Mouse (Mus musculus): ENCODE results near the gene Nans. TPM values are rescaled to one million over a fixed set of nuclear protein-coding genes. Genes with fewer than 3 reads are reported as not detected.
A peak's percentile ranks its signal among the peaks of the same experiment; 100 is the strongest.

Nans gene
- polyA plus RNA-seq, 1 experiment: 62.3 TPM

- Histone ChIP-seq H3K36me3 (ENCODE audit: control insufficient read depth, insufficient read depth) (peaks cover 44% of the 10 kb centered on the region), H3K4me3 (no peak overlapping the region), H3K4me2 (ENCODE audit: low read depth) (no peak overlapping the region), H3ac (ENCODE audit: control insufficient read depth, insufficient read length) (no peak overlapping the region), H3K27me3 (ENCODE audit: control insufficient read depth, insufficient read depth, insufficient read length) (no peaks in the 10 kb centered on the region), H3K79me2 (ENCODE audit: control insufficient read depth, insufficient read depth) (no peaks in the 10 kb centered on the region)
- peak; percentile 23 for TF ChIP-seq POLR2AphosphoS2 (IDR thresholded peaks at IDR 0.05; ENCODE audit: insufficient read length, low read depth)
- TF ChIP-seq CEBPB (IDR thresholded peaks at IDR 0.05; ENCODE audit: insufficient read depth, poor library complexity, severe bottlenecking): no peak
Observed at GRCm38 (mm10) chr4:46475101-46475500, 13.9 kb upstream of the Nans start.

- H3ac ChIP-seq (ENCODE audit: control insufficient read depth, insufficient read length): no peak overlapping the region
- no peaks in the 10 kb centered on the region for H3K27me3 ChIP-seq (ENCODE audit: control insufficient read depth, insufficient read depth, insufficient read length)
- H3K79me2 ChIP-seq (ENCODE audit: control insufficient read depth, insufficient read depth): no peaks in the 10 kb centered on the region
- TF ChIP-seq MYOG (IDR thresholded peaks at IDR 0.05; ENCODE audit: control insufficient read depth in 1 of 3, insufficient read depth in 1 of 3, insufficient read length in 2 of 3, low read depth in 2 of 3) (no peak), POLR2AphosphoS2 (IDR thresholded peaks at IDR 0.05; ENCODE audit: insufficient read length, low read depth) (no peak), TCF3 (IDR thresholded peaks at IDR 0.05; ENCODE audit: insufficient read length, low read depth) (no peak), SRF (IDR thresholded peaks at IDR 0.05; ENCODE audit: control insufficient read depth, insufficient read length, low read depth) (no peak), CEBPB (IDR thresholded peaks at IDR 0.05; ENCODE audit: insufficient read depth, poor library complexity, severe bottlenecking) (no peak), REST (IDR thresholded peaks at IDR 0.05; ENCODE audit: insufficient read depth, insufficient read length) (no peak), POLR2A (IDR thresholded peaks at IDR 0.05; ENCODE audit: insufficient read length, low read depth) (no peak), TCF12 (IDR thresholded peaks at IDR 0.05; ENCODE audit: insufficient read depth, poor library complexity, severe bottlenecking) (no peak), MAX (IDR thresholded peaks at IDR 0.05; ENCODE audit: low read depth) (no peak), MYOD1 (IDR thresholded peaks at IDR 0.05; ENCODE audit: control insufficient read depth in 1 of 3, insufficient read length in 2 of 3, low read depth in 2 of 3) (no peak), E2F4 (IDR thresholded peaks at IDR 0.05; ENCODE audit: insufficient read depth) (no peak), USF1 (IDR thresholded peaks at IDR 0.05; ENCODE audit: low read depth) (no peak)
- H3K4me2 ChIP-seq (ENCODE audit: low read depth): no peak overlapping the region
- H3K36me3 ChIP-seq (ENCODE audit: control insufficient read depth, insufficient read depth): peaks cover 13% of the 10 kb centered on the region
- H3K4me3 ChIP-seq: no peak overlapping the region
Observed at GRCm38 (mm10) chr4:46479081-46479480, 10.0 kb upstream of the Nans start.

GRCm38 (mm10) chr4:46485696-46486417 is 3.2 kb upstream of the Nans start:
- H3ac ChIP-seq (ENCODE audit: control insufficient read depth, insufficient read length): no peak overlapping the region
- H3K36me3 ChIP-seq (ENCODE audit: control insufficient read depth, insufficient read depth): no peaks in the 10 kb centered on the region
- H3K27me3 ChIP-seq (ENCODE audit: control insufficient read depth, insufficient read depth, insufficient read length): no peaks in the 10 kb centered on the region
- TF ChIP-seq TCF3 (IDR thresholded peaks at IDR 0.05; ENCODE audit: insufficient read length, low read depth): no peak
- TF ChIP-seq CEBPB (IDR thresholded peaks at IDR 0.05; ENCODE audit: insufficient read depth, poor library complexity, severe bottlenecking): no peak
- no peak for TF ChIP-seq REST (IDR thresholded peaks at IDR 0.05; ENCODE audit: insufficient read depth, insufficient read length)
- TF ChIP-seq E2F4 (IDR thresholded peaks at IDR 0.05; ENCODE audit: insufficient read depth): no peak
- TF ChIP-seq SRF (IDR thresholded peaks at IDR 0.05; ENCODE audit: control insufficient read depth, insufficient read length, low read depth): no peak
- TF ChIP-seq POLR2AphosphoS2 (IDR thresholded peaks at IDR 0.05; ENCODE audit: insufficient read length, low read depth): peak; percentile 33
- peak in 1 of 3 experiments; percentile 52 for TF ChIP-seq MYOD1 (IDR thresholded peaks at IDR 0.05; ENCODE audit: control insufficient read depth in 1 of 3, insufficient read length in 2 of 3, low read depth in 2 of 3)
- TF ChIP-seq USF1 (IDR thresholded peaks at IDR 0.05; ENCODE audit: low read depth): no peak
- TF ChIP-seq TCF12 (IDR thresholded peaks at IDR 0.05; ENCODE audit: insufficient read depth, poor library complexity, severe bottlenecking): no peak
- TF ChIP-seq MYOG (IDR thresholded peaks at IDR 0.05; ENCODE audit: control insufficient read depth in 1 of 3, insufficient read depth in 1 of 3, insufficient read length in 2 of 3, low read depth in 2 of 3): peak in 1 of 3 experiments; percentile 38
- peak; percentile 35 for TF ChIP-seq POLR2A (IDR thresholded peaks at IDR 0.05; ENCODE audit: insufficient read length, low read depth)
- TF ChIP-seq MAX (IDR thresholded peaks at IDR 0.05; ENCODE audit: low read depth): no peak
- H3K79me2 ChIP-seq (ENCODE audit: control insufficient read depth, insufficient read depth): peaks cover 14% of the 10 kb centered on the region
- no peak overlapping the region for H3K4me3 ChIP-seq
- H3K4me2 ChIP-seq (ENCODE audit: low read depth): peak overlapping the region; percentile 50

- Histone ChIP-seq H3K4me3 (no peak overlapping the region), H3K36me3 (ENCODE audit: control insufficient read depth, insufficient read depth) (no peaks in the 10 kb centered on the region), H3ac (ENCODE audit: control insufficient read depth, insufficient read length) (no peak overlapping the region), H3K79me2 (ENCODE audit: control insufficient read depth, insufficient read depth) (peaks cover 20% of the 10 kb centered on the region), H3K27me3 (ENCODE audit: control insufficient read depth, insufficient read depth, insufficient read length) (no peaks in the 10 kb centered on the region), H3K4me2 (ENCODE audit: low read depth) (no peak overlapping the region)
- no peak for TF ChIP-seq SRF (IDR thresholded peaks at IDR 0.05; ENCODE audit: control insufficient read depth, insufficient read length, low read depth)
- TF ChIP-seq USF1 (IDR thresholded peaks at IDR 0.05; ENCODE audit: low read depth): no peak
Observed at GRCm38 (mm10) chr4:46487348-46487747, 1.7 kb upstream of the Nans start.

GRCm38 (mm10) chr4:46493071-46493470 is 4.0 kb downstream of the Nans start:
- Histone ChIP-seq H3K79me2 (ENCODE audit: control insufficient read depth, insufficient read depth) (peaks cover 20% of the 10 kb centered on the region), H3K36me3 (ENCODE audit: control insufficient read depth, insufficient read depth) (peaks cover 5% of the 10 kb centered on the region)
- TF ChIP-seq SRF (IDR thresholded peaks at IDR 0.05; ENCODE audit: control insufficient read depth, insufficient read length, low read depth) (no peak), TCF3 (IDR thresholded peaks at IDR 0.05; ENCODE audit: insufficient read length, low read depth) (no peak), MYOG (IDR thresholded peaks at IDR 0.05; ENCODE audit: control insufficient read depth in 1 of 3, insufficient read depth in 1 of 3, insufficient read length in 2 of 3, low read depth in 2 of 3) (no peak), E2F4 (IDR thresholded peaks at IDR 0.05; ENCODE audit: insufficient read depth) (no peak), USF1 (IDR thresholded peaks at IDR 0.05; ENCODE audit: low read depth) (no peak), REST (IDR thresholded peaks at IDR 0.05; ENCODE audit: insufficient read depth, insufficient read length) (no peak), POLR2A (IDR thresholded peaks at IDR 0.05; ENCODE audit: insufficient read length, low read depth) (no peak), TCF12 (IDR thresholded peaks at IDR 0.05; ENCODE audit: insufficient read depth, poor library complexity, severe bottlenecking) (no peak), MYOD1 (IDR thresholded peaks at IDR 0.05; ENCODE audit: control insufficient read depth in 1 of 3, insufficient read length in 2 of 3, low read depth in 2 of 3) (no peak), MAX (IDR thresholded peaks at IDR 0.05; ENCODE audit: low read depth) (no peak), POLR2AphosphoS2 (IDR thresholded peaks at IDR 0.05; ENCODE audit: insufficient read length, low read depth) (no peak), CEBPB (IDR thresholded peaks at IDR 0.05; ENCODE audit: insufficient read depth, poor library complexity, severe bottlenecking) (no peak)

More at GRCm38 (mm10) chr4:46493071-46493470, 4.0 kb downstream of the Nans start:
- no peak overlapping the region for H3ac ChIP-seq (ENCODE audit: control insufficient read depth, insufficient read length)
- H3K4me3 ChIP-seq: no peak overlapping the region
- H3K4me2 ChIP-seq (ENCODE audit: low read depth): no peak overlapping the region
- no peaks in the 10 kb centered on the region for H3K27me3 ChIP-seq (ENCODE audit: control insufficient read depth, insufficient read depth, insufficient read length)
